Mouse (Mus musculus) forebrain, embryonic 14.5 days (tissue): ENCODE measurements at regions not wholly inside any gene's neighbourhood (a gene's known extent, or its start where the extent isn't known, plus 50 kb on each side); places are given as distances from the start of the nearest gene placed in this dataset.
"Not testable (repeated sequence)": the region's sequence is repeated elsewhere in the genome, so short reads cannot be mapped to it uniquely, and the experiment has no call there.

Source experiments
- ATAC-seq: fragments of 200-750 bp; cut with Nextera tagmentation; 2 replicates; pipeline ENCODE4 v1.8.0; 2017; ENCODE audit warnings: mild to moderate bottlenecking, moderate library complexity
- DNase-seq: peaks from one replicate; pipeline ENCODE4 v3.0.0-alpha.2; 2015; ENCODE audit warnings: low spot score
- H3K27ac ChIP-seq: fragments of 300-500 bp; sonication (generic); 2 replicates; pipeline ENCODE4 v1.5.1; 2014; ENCODE audit warnings: low read depth, mild to moderate bottlenecking, control low read depth, low read length, moderate library complexity
- H3K27me3 ChIP-seq: fragments of 300-500 bp; sonication (generic); replicated peaks from 2 replicates; pipeline ENCODE4 v1.6.1; 2014; ENCODE audit warnings: low read length, control low read depth, mixed read lengths; ENCODE audit not compliant: control insufficient read depth, insufficient read depth
- H3K36me3 ChIP-seq: fragments of 300-500 bp; sonication (generic); 2 replicates; pipeline ENCODE4 v1.6.1; 2014; ENCODE audit warnings: low read length, control low read depth; ENCODE audit not compliant: control insufficient read depth, insufficient read depth
- H3K4me1 ChIP-seq: fragments of 300-500 bp; sonication (generic); 2 replicates; pipeline ENCODE4 v1.6.1; 2014; ENCODE audit warnings: antibody characterized with exemption, low read length, control low read depth; ENCODE audit not compliant: control insufficient read depth, insufficient read depth
- H3K4me2 ChIP-seq: fragments of 300-500 bp; sonication (generic); 2 replicates; pipeline ENCODE4 v1.6.1; 2014; ENCODE audit warnings: mild to moderate bottlenecking, control low read depth, low read length
- H3K4me3 ChIP-seq: fragments of 300-500 bp; sonication (generic); 2 replicates; pipeline ENCODE4 v1.5.1; 2014; ENCODE audit warnings: low read depth, low read length, control low read depth
- H3K9ac ChIP-seq: fragments of 300-500 bp; sonication (generic); 2 replicates; pipeline ENCODE4 v1.6.1; 2014; ENCODE audit warnings: mild to moderate bottlenecking, low read length, control low read depth, moderate library complexity
- H3K9me3 ChIP-seq: fragments of 300-500 bp; sonication (generic); replicated peaks from 2 replicates; pipeline ENCODE4 v1.6.1; 2016; ENCODE audit warnings: low read length, control low read depth, mixed read lengths; ENCODE audit not compliant: control insufficient read depth
- WGBS: fragments of 180-500 bp; shearing (Covaris S2); extraction: QIAGEN DNeasy Blood & Tissue Kit; methylation state at CpG from one replicate; pipeline ENCODE4 v1.1.7; 2014; 5-methylcytosine and 5-hydroxymethylcytosine counted together

- Histone ChIP-seq H3K4me2 (no peak overlapping the region), H3K27ac (no peak overlapping the region), H3K9ac (no peak overlapping the region), H3K9me3 (no peaks in the 10 kb centered on the region), H3K36me3 (no peaks in the 10 kb centered on the region), H3K27me3 (no peaks in the 10 kb centered on the region), H3K4me1 (no peaks in the 10 kb centered on the region), H3K4me3 (no peak overlapping the region)
- 47% methylated on average over 2 of the region's 2 CpGs for WGBS
- DNase-seq (no peak), ATAC-seq (no peak)
Observed at GRCm38 (mm10) chr1:124410236-124410635, 364.9 kb upstream of the Dpp10 start.

- H3K9ac ChIP-seq: no peak overlapping the region
- H3K9me3 ChIP-seq: no peaks in the 10 kb centered on the region
- whole genome bisulfite sequencing: 55% methylated on average over 3 of the region's 3 CpGs
- H3K27ac ChIP-seq: no peak overlapping the region
- ATAC-seq (no peak; the same call in 1 of the 2 replicates), DNase-seq (peak; percentile 27)
- no peaks in the 10 kb centered on the region for H3K27me3 ChIP-seq
- H3K4me3 ChIP-seq: no peak overlapping the region
- H3K4me1 ChIP-seq: no peaks in the 10 kb centered on the region
- H3K36me3 ChIP-seq: no peaks in the 10 kb centered on the region
- H3K4me2 ChIP-seq: no peak overlapping the region
Observed at GRCm38 (mm10) chr1:124409781-124410180, 364.4 kb upstream of the Dpp10 start.

DNA sequence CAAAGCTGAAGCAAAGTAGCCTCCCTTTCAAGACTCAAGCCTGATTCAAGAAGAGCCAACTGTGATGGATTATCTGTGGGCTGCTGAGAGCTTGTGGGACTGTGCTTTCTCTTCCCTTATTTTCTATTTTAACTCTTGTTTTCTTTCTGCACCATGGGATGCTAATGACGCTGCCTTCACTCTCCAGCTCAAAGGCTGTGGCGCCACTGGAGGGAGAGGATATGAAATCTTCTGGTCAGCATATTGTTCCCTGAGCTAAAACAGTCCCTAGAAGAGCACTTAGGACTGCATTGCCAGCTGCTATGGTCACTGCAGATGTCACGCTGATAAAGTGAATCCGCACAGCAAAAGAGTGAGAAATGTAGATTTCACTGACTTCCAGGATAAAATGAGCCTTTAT, 324.2 kb upstream of the Dpp10 start:
- no peak for DNase-seq
- Histone ChIP-seq H3K4me3 (no peak overlapping the region), H3K4me1 (no peaks in the 10 kb centered on the region), H3K36me3 (no peaks in the 10 kb centered on the region), H3K27me3 (no peaks in the 10 kb centered on the region), H3K27ac (no peak overlapping the region), H3K9me3 (no peaks in the 10 kb centered on the region), H3K4me2 (no peak overlapping the region), H3K9ac (no peak overlapping the region)
- WGBS: 30% methylated on average over 4 of the region's 4 CpGs
- ATAC-seq: no peak

DNA sequence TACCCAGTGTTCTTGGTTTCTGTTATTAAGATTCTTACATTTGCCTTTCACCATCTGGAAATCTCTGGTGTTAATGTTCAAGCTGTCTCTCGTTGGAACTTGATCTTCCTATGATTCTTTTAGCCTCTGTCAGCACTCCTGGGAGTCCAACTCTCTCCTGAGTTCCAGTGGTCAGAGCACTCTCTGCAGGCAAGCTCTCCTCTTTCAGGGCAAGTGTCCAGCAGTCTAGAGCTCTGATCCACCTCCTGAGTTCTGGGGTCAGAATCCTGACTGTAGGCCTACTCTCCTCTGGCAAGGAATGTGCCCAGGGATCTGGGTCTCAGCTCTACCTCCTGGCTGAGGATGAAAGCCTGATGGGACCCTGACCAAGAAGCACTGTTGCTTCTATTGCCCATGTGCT, 303.1 kb upstream of the Dpp10 start:
- H3K4me2 ChIP-seq, H3K27me3 ChIP-seq, H3K4me1 ChIP-seq, DNase-seq, H3K9me3 ChIP-seq, ATAC-seq, H3K36me3 ChIP-seq, H3K27ac ChIP-seq, H3K4me3 ChIP-seq, H3K9ac ChIP-seq: not testable (repeated sequence)
- 75% methylated on average over 1 of the region's 1 CpGs for WGBS

DNA sequence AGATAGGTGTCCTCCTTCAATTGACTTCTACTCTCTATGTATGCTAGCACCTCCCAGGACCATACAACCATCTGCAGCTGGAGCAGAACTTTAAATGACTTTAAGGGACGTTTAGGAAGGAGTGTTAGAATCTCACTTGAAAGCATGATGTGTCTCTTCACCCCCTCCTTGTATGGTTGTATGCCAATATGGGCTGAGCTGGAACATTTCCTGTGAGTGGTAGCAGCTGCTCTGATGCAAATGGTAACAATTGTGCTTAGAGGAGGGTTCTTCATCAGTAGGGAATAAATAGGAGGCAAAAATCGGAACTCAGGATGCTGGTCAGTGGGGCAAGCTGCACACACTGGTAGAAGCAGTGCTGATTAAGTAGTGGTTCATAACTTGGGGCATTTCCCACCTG, 294.1 kb upstream of the Dpp10 start:
- Histone ChIP-seq H3K27ac (no peak overlapping the region), H3K36me3 (no peaks in the 10 kb centered on the region), H3K9ac (no peak overlapping the region), H3K4me3 (no peak overlapping the region), H3K4me1 (no peaks in the 10 kb centered on the region), H3K4me2 (no peak overlapping the region), H3K9me3 (no peaks in the 10 kb centered on the region), H3K27me3 (no peaks in the 10 kb centered on the region)
- 75% methylated on average over 2 of the region's 2 CpGs for WGBS
- ATAC-seq: no peak
- no peak for DNase-seq

DNA sequence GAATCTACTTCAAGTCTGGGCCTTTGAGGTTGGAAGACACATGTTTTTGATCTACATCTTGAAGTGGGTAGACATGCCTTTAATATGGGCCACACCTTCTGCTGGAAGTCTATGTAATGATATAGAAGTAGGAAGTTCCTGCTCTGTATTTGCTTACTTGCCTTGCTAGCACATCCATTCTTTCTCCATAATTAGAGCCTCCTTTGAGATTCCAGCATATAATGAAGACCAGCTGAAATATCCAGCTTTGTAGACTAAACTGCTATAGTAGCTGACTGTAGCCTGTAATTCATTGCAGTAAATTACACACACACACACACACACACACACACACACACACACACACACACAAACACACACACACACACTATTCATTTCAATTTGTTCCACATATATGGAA, 293.3 kb upstream of the Dpp10 start:
- no peaks in the 10 kb centered on the region for H3K4me1 ChIP-seq
- DNase-seq (no peak), ATAC-seq (no peak)

DNA sequence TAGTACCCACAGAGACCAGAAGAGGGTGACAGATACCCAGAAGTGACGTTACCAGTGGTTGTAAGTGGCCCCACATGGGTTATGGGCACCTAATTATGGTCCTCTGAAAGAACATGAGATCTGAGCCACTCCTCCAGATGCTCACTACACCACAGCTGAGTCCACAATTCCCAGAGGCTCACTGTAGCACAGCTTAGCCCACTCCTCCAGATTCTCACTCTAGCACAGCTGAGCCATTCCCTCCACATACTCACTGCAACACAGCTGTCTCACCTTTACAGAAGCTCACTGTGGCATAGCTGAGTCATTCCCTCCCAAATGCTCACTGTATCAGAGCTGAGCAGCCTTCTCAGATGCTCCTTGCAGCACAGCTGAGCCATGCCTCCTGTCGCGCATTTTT, 286.9 kb upstream of the Dpp10 start:
- 83% methylated on average over 3 of the region's 3 CpGs for WGBS
- Histone ChIP-seq H3K36me3 (no peaks in the 10 kb centered on the region), H3K27me3 (no peaks in the 10 kb centered on the region), H3K4me1 (no peaks in the 10 kb centered on the region), H3K4me2 (no peak overlapping the region), H3K9ac (no peak overlapping the region), H3K9me3 (no peaks in the 10 kb centered on the region), H3K4me3 (no peak overlapping the region), H3K27ac (no peak overlapping the region)
- DNase-seq (no peak), ATAC-seq (no peak)

More for the DNA sequence above, 293.3 kb upstream of the Dpp10 start:
- H3K9me3 ChIP-seq: no peaks in the 10 kb centered on the region
- no peak overlapping the region for H3K9ac ChIP-seq
- H3K27ac ChIP-seq: no peak overlapping the region
- H3K27me3 ChIP-seq: no peaks in the 10 kb centered on the region
- no peak overlapping the region for H3K4me3 ChIP-seq
- no peak overlapping the region for H3K4me2 ChIP-seq
- no peaks in the 10 kb centered on the region for H3K36me3 ChIP-seq
